Mouse (Mus musculus) lung, embryonic 15.5 days (tissue): ENCODE measurements around the gene Pofut1. TPM values are rescaled to one million over a fixed set of nuclear protein-coding genes. Genes with fewer than 3 reads are reported as not detected.

ENCODE experiments used
- ATAC-seq: fragments of 200-750 bp; cut with Nextera tagmentation; 2 replicates; pipeline ENCODE4 v1.8.0; 2017; ENCODE audit warnings: moderate number of reproducible peaks, borderline replicate concordance; ENCODE audit not compliant: low FRiP score, low TSS enrichment; ENCODE audit errors: extremely low read depth
- H3K27ac ChIP-seq: fragments of 300-500 bp; sonication (generic); 2 replicates; pipeline ENCODE4 v1.5.1; 2015; ENCODE audit warnings: moderate library complexity, mild to moderate bottlenecking, inconsistent platforms
- H3K27me3 ChIP-seq: fragments of 300-500 bp; sonication (generic); 2 replicates; pipeline ENCODE4 v1.6.1; 2015; ENCODE audit warnings: inconsistent platforms
- H3K36me3 ChIP-seq: fragments of 300-500 bp; sonication (generic); 2 replicates; pipeline ENCODE4 v1.6.1; 2015; ENCODE audit warnings: inconsistent platforms
- H3K4me1 ChIP-seq: fragments of 300-500 bp; sonication (generic); 2 replicates; pipeline ENCODE4 v1.6.1; 2015; ENCODE audit warnings: inconsistent platforms
- H3K4me2 ChIP-seq: fragments of 300-500 bp; sonication (generic); 2 replicates; pipeline ENCODE4 v1.6.1; 2015; ENCODE audit warnings: inconsistent platforms, mild to moderate bottlenecking, moderate library complexity
- H3K4me3 ChIP-seq: fragments of 300-500 bp; sonication (generic); 2 replicates; pipeline ENCODE4 v1.5.1; 2015; ENCODE audit warnings: mild to moderate bottlenecking, inconsistent platforms
- H3K9ac ChIP-seq: fragments of 300-500 bp; sonication (generic); 2 replicates; pipeline ENCODE4 v1.6.1; 2015; ENCODE audit warnings: inconsistent platforms
- H3K9me3 ChIP-seq: fragments of 300-500 bp; sonication (generic); 2 replicates; pipeline ENCODE4 v1.6.1; 2016; ENCODE audit warnings: inconsistent platforms
- WGBS: fragments of 180-500 bp; shearing (Covaris S2); methylation state at CpG from one replicate; pipeline ENCODE4 v1.1.7; 2015; 5-methylcytosine and 5-hydroxymethylcytosine counted together
- polyA plus RNA-seq: library from polyadenylated mRNA; unstranded; fragments of >200 nt; fragmentation: Nextera tagmentation; extraction: Ambion mirVana; gene quantifications from 2 replicates; pipeline ENCODE4 v1.2.1, GENCODE M21; 2015

The Pofut1 gene
- polyA plus RNA-seq, 1 experiment from 2014 or later, result 6.1 TPM

GRCm38 (mm10) chr2:153297771-153298170 is 56.4 kb downstream of the Pofut1 start:
- no peak overlapping the region for H3K4me2 ChIP-seq
- no peaks in the 10 kb centered on the region for H3K4me1 ChIP-seq
- no peaks in the 10 kb centered on the region for H3K9me3 ChIP-seq
- no peak overlapping the region for H3K4me3 ChIP-seq
- H3K9ac ChIP-seq, result no peak overlapping the region
- H3K36me3 ChIP-seq, result no peaks in the 10 kb centered on the region
- H3K27ac ChIP-seq, result no peak overlapping the region
- 85% methylated on average over 4 of the region's 4 CpGs for WGBS
- no peaks in the 10 kb centered on the region for H3K27me3 ChIP-seq
- no peak for ATAC-seq

GRCm38 (mm10) chr2:153298460-153298859 is 57.1 kb downstream of the Pofut1 start:
- H3K9me3 ChIP-seq, result no peaks in the 10 kb centered on the region
- H3K4me3 ChIP-seq, result no peak overlapping the region
- ATAC-seq, result no peak
- no peaks in the 10 kb centered on the region for H3K4me1 ChIP-seq
- no peak overlapping the region for H3K4me2 ChIP-seq
- no peaks in the 10 kb centered on the region for H3K36me3 ChIP-seq
- H3K27ac ChIP-seq, result no peak overlapping the region
- H3K9ac ChIP-seq, result no peak overlapping the region
- WGBS, result 53% methylated on average over 4 of the region's 4 CpGs
- no peaks in the 10 kb centered on the region for H3K27me3 ChIP-seq

- H3K9me3 ChIP-seq, result no peaks in the 10 kb centered on the region
- no peaks in the 10 kb centered on the region for H3K4me1 ChIP-seq
- ATAC-seq, result no peak
- no peak overlapping the region for H3K4me2 ChIP-seq
- H3K27me3 ChIP-seq, result no peaks in the 10 kb centered on the region
- no peak overlapping the region for H3K9ac ChIP-seq
- H3K36me3 ChIP-seq, result no peaks in the 10 kb centered on the region
- no peak overlapping the region for H3K4me3 ChIP-seq
- 63% methylated on average over 4 of the region's 4 CpGs for WGBS
- no peak overlapping the region for H3K27ac ChIP-seq
Observed at GRCm38 (mm10) chr2:153298863-153299262, 57.5 kb downstream of the Pofut1 start.

- ATAC-seq, result no peak
- H3K9me3 ChIP-seq, result no peaks in the 10 kb centered on the region
- H3K27me3 ChIP-seq, result no peaks in the 10 kb centered on the region
- H3K36me3 ChIP-seq, result no peaks in the 10 kb centered on the region
- 81% methylated on average over 5 of the region's 5 CpGs for WGBS
- no peak overlapping the region for H3K9ac ChIP-seq
- H3K4me3 ChIP-seq, result no peak overlapping the region
- H3K27ac ChIP-seq, result no peak overlapping the region
- H3K4me1 ChIP-seq, result no peaks in the 10 kb centered on the region
- H3K4me2 ChIP-seq, result no peak overlapping the region
Observed at GRCm38 (mm10) chr2:153301123-153301522, 59.8 kb downstream of the Pofut1 start.

GRCm38 (mm10) chr2:153305240-153305639 is 63.9 kb downstream of the Pofut1 start:
- Histone ChIP-seq H3K9ac (no peak overlapping the region), H3K36me3 (no peaks in the 10 kb centered on the region), H3K27ac (no peak overlapping the region), H3K27me3 (no peaks in the 10 kb centered on the region), H3K4me1 (no peaks in the 10 kb centered on the region), H3K9me3 (no peaks in the 10 kb centered on the region), H3K4me3 (no peak overlapping the region), H3K4me2 (no peak overlapping the region)
- 61% methylated on average over 6 of the region's 6 CpGs for WGBS
- ATAC-seq, result no peak

- H3K9ac ChIP-seq, result no peak overlapping the region
- no peaks in the 10 kb centered on the region for H3K4me1 ChIP-seq
- H3K27ac ChIP-seq, result no peak overlapping the region
- 81% methylated on average over 7 of the region's 7 CpGs for WGBS
- H3K27me3 ChIP-seq, result no peaks in the 10 kb centered on the region
- H3K9me3 ChIP-seq, result no peaks in the 10 kb centered on the region
- H3K4me2 ChIP-seq, result no peak overlapping the region
- no peak overlapping the region for H3K4me3 ChIP-seq
- H3K36me3 ChIP-seq, result peaks cover 3% of the 10 kb centered on the region; the same call in 1 of the 2 replicates
- no peak for ATAC-seq
Observed at GRCm38 (mm10) chr2:153308586-153308985, 67.3 kb downstream of the Pofut1 start.

- no peaks in the 10 kb centered on the region for H3K27me3 ChIP-seq
- no peak overlapping the region for H3K4me2 ChIP-seq
- no peak overlapping the region for H3K4me3 ChIP-seq
- peaks cover 3% of the 10 kb centered on the region; the same call in 1 of the 2 replicates for H3K36me3 ChIP-seq
- H3K27ac ChIP-seq, result no peak overlapping the region
- no peak for ATAC-seq
- no peaks in the 10 kb centered on the region for H3K9me3 ChIP-seq
- 66% methylated on average over 8 of the region's 8 CpGs for WGBS
- no peaks in the 10 kb centered on the region for H3K4me1 ChIP-seq
- no peak overlapping the region for H3K9ac ChIP-seq
Observed at GRCm38 (mm10) chr2:153309106-153309505, 67.8 kb downstream of the Pofut1 start.

- H3K27me3 ChIP-seq, result no peaks in the 10 kb centered on the region
- no peak overlapping the region for H3K4me3 ChIP-seq
- WGBS, result 63% methylated on average over 6 of the region's 6 CpGs
- ATAC-seq, result no peak
- H3K9ac ChIP-seq, result no peak overlapping the region
- no peak overlapping the region for H3K4me2 ChIP-seq
- H3K36me3 ChIP-seq, result peaks cover 3% of the 10 kb centered on the region; the same call in 1 of the 2 replicates
- no peak overlapping the region for H3K27ac ChIP-seq
- H3K9me3 ChIP-seq, result no peaks in the 10 kb centered on the region
- no peaks in the 10 kb centered on the region for H3K4me1 ChIP-seq
Observed at GRCm38 (mm10) chr2:153310228-153310627, 68.9 kb downstream of the Pofut1 start.

GRCm38 (mm10) chr2:153312884-153313283 is 71.6 kb downstream of the Pofut1 start:
- 83% methylated on average over 9 of the region's 9 CpGs for whole genome bisulfite sequencing
- no peak for ATAC-seq

GRCm38 (mm10) chr2:153318408-153318807 is 77.1 kb downstream of the Pofut1 start:
- no peak overlapping the region for H3K9ac ChIP-seq
- no peaks in the 10 kb centered on the region for H3K4me1 ChIP-seq
- H3K4me2 ChIP-seq, result no peak overlapping the region
- no peak overlapping the region for H3K27ac ChIP-seq
- no peak for ATAC-seq
- no peaks in the 10 kb centered on the region for H3K9me3 ChIP-seq
- 80% methylated on average over 4 of the region's 4 CpGs for WGBS
- H3K27me3 ChIP-seq, result no peaks in the 10 kb centered on the region
- H3K4me3 ChIP-seq, result no peak overlapping the region
- peaks cover 45% of the 10 kb centered on the region for H3K36me3 ChIP-seq

More at GRCm38 (mm10) chr2:153312884-153313283, 71.6 kb downstream of the Pofut1 start:
- Histone ChIP-seq H3K27ac (no peak overlapping the region), H3K9me3 (no peaks in the 10 kb centered on the region), H3K36me3 (peaks cover 10% of the 10 kb centered on the region; the same call in 1 of the 2 replicates), H3K4me2 (no peak overlapping the region), H3K4me1 (no peaks in the 10 kb centered on the region), H3K27me3 (no peaks in the 10 kb centered on the region), H3K9ac (no peak overlapping the region), H3K4me3 (no peak overlapping the region)

- Histone ChIP-seq H3K36me3 (peaks cover 52% of the 10 kb centered on the region), H3K27me3 (no peaks in the 10 kb centered on the region), H3K9me3 (no peaks in the 10 kb centered on the region), H3K9ac (no peak overlapping the region), H3K4me3 (no peak overlapping the region), H3K4me1 (no peaks in the 10 kb centered on the region), H3K4me2 (no peak overlapping the region), H3K27ac (no peak overlapping the region)
- 68% methylated on average over 8 of the region's 8 CpGs for whole genome bisulfite sequencing
- no peak for ATAC-seq
Observed at GRCm38 (mm10) chr2:153319036-153319643, 77.8 kb downstream of the Pofut1 start.
